Mouse (Mus musculus): Measurements from ENCODE around the gene Meltf. TPM values are rescaled to one million over a fixed set of nuclear protein-coding genes. Genes with fewer than 3 reads are reported as not detected.
"Not testable (repeated sequence)": the region's sequence is repeated elsewhere in the genome, so short reads cannot be mapped to it uniquely, and the experiment has no call there.

Meltf gene
- polyA plus RNA-seq, 2 experiments, result 0.03 to 0.06 TPM

- Histone ChIP-seq H3K27ac (no peak overlapping the region), H3K9ac (replicated peaks) (no peak overlapping the region), H3K36me3 (replicated peaks; ENCODE audit: control insufficient read depth, insufficient read depth, low read depth) (no peaks in the 10 kb centered on the region), H3K4me2 (ENCODE audit: low read depth) (no peak overlapping the region), H3K4me3 (ENCODE audit: insufficient read depth in 1 of 2, low read depth in 2 of 2, low read length in 2 of 2) (no peak overlapping the region), H3K4me1 (replicated peaks; ENCODE audit: control insufficient read depth in 2 of 2, insufficient read depth in 2 of 2, low read length in 1 of 2) (peaks cover 2 to 18% of the 10 kb centered on the region in 2 experiments), H3K9me3 (ENCODE audit: control insufficient read depth, low read length) (no peaks in the 10 kb centered on the region), H3K27me3 (ENCODE audit: control insufficient read depth, insufficient read depth, low read length) (no peaks in the 10 kb centered on the region)
- TF ChIP-seq CTCF (IDR thresholded peaks at IDR 0.05; ENCODE audit: low read depth) (no peak), EP300 (IDR thresholded peaks at IDR 0.05; ENCODE audit: low read depth) (no peak)
- ATAC-seq (ENCODE audit: insufficient read depth), result no peak
- 70% methylated on average over 12 of the region's 12 CpGs for WGBS (ENCODE audit: insufficient replicate concordance)
- DNase-seq (ENCODE audit: low read depth in 3 of 3, low spot score in 3 of 3), result no peak
These were observed 66.2 kb downstream of the Meltf start for GRCm38 (mm10) chr16:31944698-31945255.

GRCm38 (mm10) chr16:31945372-31945771 lies 66.8 kb downstream of the Meltf start:
- Histone ChIP-seq H3K36me3 (replicated peaks; ENCODE audit: control insufficient read depth, insufficient read depth, low read depth) (no peaks in the 10 kb centered on the region), H3K4me2 (ENCODE audit: low read depth) (no peak overlapping the region), H3K27me3 (ENCODE audit: control insufficient read depth, insufficient read depth, low read length) (no peaks in the 10 kb centered on the region), H3K9me3 (ENCODE audit: control insufficient read depth, low read length) (no peaks in the 10 kb centered on the region), H3K4me1 (replicated peaks; ENCODE audit: control insufficient read depth in 2 of 2, insufficient read depth in 2 of 2, low read length in 1 of 2) (peaks cover 2 to 18% of the 10 kb centered on the region in 2 experiments), H3K9ac (replicated peaks) (no peak overlapping the region), H3K4me3 (ENCODE audit: insufficient read depth in 1 of 2, low read depth in 2 of 2, low read length in 2 of 2) (no peak overlapping the region), H3K27ac (no peak overlapping the region)
- DNase-seq (ENCODE audit: low read depth in 3 of 3, low spot score in 3 of 3), result no peak
- no peak for TF ChIP-seq EP300 (IDR thresholded peaks at IDR 0.05; ENCODE audit: low read depth)
- no peak for TF ChIP-seq CTCF (IDR thresholded peaks at IDR 0.05; ENCODE audit: low read depth)
- no peak for ATAC-seq (ENCODE audit: insufficient read depth)
- 76% methylated on average over 6 of the region's 6 CpGs for WGBS (ENCODE audit: insufficient replicate concordance)

GRCm38 (mm10) chr16:31945986-31946385 lies 67.4 kb downstream of the Meltf start:
- ATAC-seq (ENCODE audit: insufficient read depth); H3K9me3 ChIP-seq (ENCODE audit: control insufficient read depth, low read length); H3K36me3 ChIP-seq (replicated peaks; ENCODE audit: control insufficient read depth, insufficient read depth, low read depth); H3K27me3 ChIP-seq (ENCODE audit: control insufficient read depth, insufficient read depth, low read length); H3K4me3 ChIP-seq (ENCODE audit: insufficient read depth in 1 of 2, low read depth in 2 of 2, low read length in 2 of 2); H3K9ac ChIP-seq (replicated peaks); DNase-seq (ENCODE audit: low read depth in 3 of 3, low spot score in 3 of 3); H3K27ac ChIP-seq: not testable (repeated sequence)
- peaks cover 2 to 15% of the 10 kb centered on the region in 2 experiments for H3K4me1 ChIP-seq (replicated peaks; ENCODE audit: control insufficient read depth in 2 of 2, insufficient read depth in 2 of 2, low read length in 1 of 2)
- H3K4me2 ChIP-seq (ENCODE audit: low read depth), result peak overlapping the region; percentile 96; the same call in 1 of the 2 replicates
- WGBS (ENCODE audit: insufficient replicate concordance), result 73% methylated on average over 6 of the region's 6 CpGs

- TF ChIP-seq EP300 (IDR thresholded peaks at IDR 0.05; ENCODE audit: low read depth), result no peak
- no peak for TF ChIP-seq CTCF (IDR thresholded peaks at IDR 0.05; ENCODE audit: low read depth)
- H3K36me3 ChIP-seq (replicated peaks; ENCODE audit: control insufficient read depth, insufficient read depth, low read depth), result no peaks in the 10 kb centered on the region
- H3K4me3 ChIP-seq (ENCODE audit: insufficient read depth in 1 of 2, low read depth in 2 of 2, low read length in 2 of 2), result peak overlapping the region; percentile 70 to 95
- no peak for DNase-seq (ENCODE audit: low read depth in 3 of 3, low spot score in 3 of 3)
- H3K27ac ChIP-seq, result peak overlapping the region; percentile 11
- peak overlapping the region; percentile 92 for H3K9ac ChIP-seq (replicated peaks)
- 5% methylated on average over 8 of the region's 8 CpGs for WGBS (ENCODE audit: insufficient replicate concordance)
- peaks cover 2 to 15% of the 10 kb centered on the region in 2 experiments for H3K4me1 ChIP-seq (replicated peaks; ENCODE audit: control insufficient read depth in 2 of 2, insufficient read depth in 2 of 2, low read length in 1 of 2)
- H3K4me2 ChIP-seq (ENCODE audit: low read depth), result peak overlapping the region; percentile 96
- no peaks in the 10 kb centered on the region for H3K9me3 ChIP-seq (ENCODE audit: control insufficient read depth, low read length)
- no peaks in the 10 kb centered on the region for H3K27me3 ChIP-seq (ENCODE audit: control insufficient read depth, insufficient read depth, low read length)
- ATAC-seq (ENCODE audit: insufficient read depth), result no peak
These were observed 68.7 kb downstream of the Meltf start for GRCm38 (mm10) chr16:31947333-31947732.

GRCm38 (mm10) chr16:31947901-31948316 lies 69.3 kb downstream of the Meltf start:
- peak overlapping the region; percentile 11 for H3K27ac ChIP-seq
- ATAC-seq (ENCODE audit: insufficient read depth) (peak; percentile 54), DNase-seq (ENCODE audit: low read depth in 3 of 3, low spot score in 3 of 3) (no peak)
- peak overlapping the region; percentile 70 to 95 for H3K4me3 ChIP-seq (ENCODE audit: insufficient read depth in 1 of 2, low read depth in 2 of 2, low read length in 2 of 2)
- peaks cover 2 to 15% of the 10 kb centered on the region in 2 experiments for H3K4me1 ChIP-seq (replicated peaks; ENCODE audit: control insufficient read depth in 2 of 2, insufficient read depth in 2 of 2, low read length in 1 of 2)
- H3K4me2 ChIP-seq (ENCODE audit: low read depth), result peak overlapping the region; percentile 96
- no peak for TF ChIP-seq CTCF (IDR thresholded peaks at IDR 0.05; ENCODE audit: low read depth)
- TF ChIP-seq EP300 (IDR thresholded peaks at IDR 0.05; ENCODE audit: low read depth), result no peak
- peak overlapping the region; percentile 92 for H3K9ac ChIP-seq (replicated peaks)
- H3K36me3 ChIP-seq (replicated peaks; ENCODE audit: control insufficient read depth, insufficient read depth, low read depth), result no peaks in the 10 kb centered on the region
- under 1% methylated on average over 38 of the region's 38 CpGs for WGBS (ENCODE audit: insufficient replicate concordance)
- H3K27me3 ChIP-seq (ENCODE audit: control insufficient read depth, insufficient read depth, low read length), result no peaks in the 10 kb centered on the region
- H3K9me3 ChIP-seq (ENCODE audit: control insufficient read depth, low read length), result no peaks in the 10 kb centered on the region
